Mouse (Mus musculus) liver, postnatal 0 days (tissue): ENCODE measurements at regions not wholly inside any gene's neighbourhood (a gene's known extent, or its start where the extent isn't known, plus 50 kb on each side); places are given as distances from the start of the nearest gene placed in this dataset.

Experiments
- CTCF ChIP-seq: sonication (generic); IDR thresholded peaks from 2 replicates; pipeline ENCODE4 v1.5.1; 2016; ENCODE audit warnings: antibody characterized with exemption, low read depth
- EP300 ChIP-seq: IDR thresholded peaks from 2 replicates; pipeline ENCODE4 v1.6.1; 2016; ENCODE audit warnings: antibody characterized with exemption, low read depth, mild to moderate bottlenecking

DNA sequence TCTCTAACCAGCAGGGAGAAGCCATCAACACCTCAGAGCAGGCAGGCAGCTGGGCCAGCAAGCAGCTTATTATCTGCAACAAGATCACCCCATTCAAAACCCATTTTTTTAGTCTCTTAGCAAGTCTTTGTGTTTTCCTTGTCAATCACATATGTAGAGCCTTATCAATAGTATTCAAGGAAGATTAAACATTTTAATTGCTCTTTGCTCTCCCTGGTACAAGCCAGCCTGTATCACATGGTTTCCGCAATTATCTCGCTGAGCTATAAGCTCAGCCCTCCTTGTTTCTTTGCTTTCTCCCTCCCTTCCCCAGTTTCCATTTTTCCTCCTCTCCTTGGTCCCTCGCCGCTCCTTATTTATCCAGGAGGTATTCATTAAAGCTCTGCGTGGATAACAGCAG lies 259.9 kb upstream of the Gm10131 start:
- TF ChIP-seq CTCF (no peak), EP300 (no peak)
